Mouse (Mus musculus) telencephalon, adult 2 months (tissue): ENCODE measurements around the gene Gdpd3.
"Not testable (repeated sequence)": the region's sequence is repeated elsewhere in the genome, so short reads cannot be mapped to it uniquely, and the experiment has no call there.

Experiments used
- DNase-seq: peaks from one replicate; pipeline ENCODE4 v3.0.0-alpha.2; 2011; ENCODE audit warnings: low read depth, low spot score

Gdpd3 gene

DNA sequence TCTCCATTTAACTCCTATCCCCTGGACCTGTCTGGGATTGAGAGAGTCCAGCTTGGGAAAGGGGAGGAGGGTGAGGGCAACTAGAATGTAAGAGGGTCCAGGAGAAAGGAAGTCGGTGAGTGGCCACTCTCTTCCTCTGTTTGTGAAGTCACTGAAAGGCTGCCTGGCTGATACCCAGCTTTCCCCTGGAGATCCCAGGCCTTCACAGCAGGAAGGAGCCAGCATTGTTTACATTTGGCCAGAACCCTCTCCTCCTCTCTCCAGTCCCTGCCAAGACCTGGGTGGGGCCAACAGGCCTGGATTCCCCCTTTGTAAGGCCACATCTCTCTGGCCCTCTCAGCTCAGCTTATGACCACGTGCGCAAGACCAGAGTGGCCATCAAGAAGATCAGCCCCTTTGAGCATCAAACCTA, 5.7 kb upstream of the Gdpd3 start:
- no peak for DNase-seq

DNA sequence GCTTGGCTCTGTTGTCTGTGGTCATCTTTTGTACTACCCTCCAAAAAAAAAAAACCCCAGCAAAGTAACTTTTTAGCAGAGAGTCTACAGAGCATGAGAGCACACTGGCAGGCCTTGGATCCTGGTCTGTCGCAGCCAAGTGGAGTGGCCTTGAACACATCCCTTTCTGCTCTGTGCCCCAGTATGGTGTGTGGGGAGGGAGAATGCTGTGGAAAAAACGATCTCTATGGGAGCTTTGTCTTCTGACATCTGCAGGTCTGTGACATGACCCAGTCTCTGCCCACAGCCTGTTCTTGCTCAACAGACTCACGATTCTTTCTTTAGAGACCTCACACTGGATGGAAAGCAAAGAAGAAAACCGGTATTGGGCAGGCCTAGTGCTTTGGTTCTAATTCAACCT, 5.2 kb upstream of the Gdpd3 start:
- DNase-seq, result no peak

DNA sequence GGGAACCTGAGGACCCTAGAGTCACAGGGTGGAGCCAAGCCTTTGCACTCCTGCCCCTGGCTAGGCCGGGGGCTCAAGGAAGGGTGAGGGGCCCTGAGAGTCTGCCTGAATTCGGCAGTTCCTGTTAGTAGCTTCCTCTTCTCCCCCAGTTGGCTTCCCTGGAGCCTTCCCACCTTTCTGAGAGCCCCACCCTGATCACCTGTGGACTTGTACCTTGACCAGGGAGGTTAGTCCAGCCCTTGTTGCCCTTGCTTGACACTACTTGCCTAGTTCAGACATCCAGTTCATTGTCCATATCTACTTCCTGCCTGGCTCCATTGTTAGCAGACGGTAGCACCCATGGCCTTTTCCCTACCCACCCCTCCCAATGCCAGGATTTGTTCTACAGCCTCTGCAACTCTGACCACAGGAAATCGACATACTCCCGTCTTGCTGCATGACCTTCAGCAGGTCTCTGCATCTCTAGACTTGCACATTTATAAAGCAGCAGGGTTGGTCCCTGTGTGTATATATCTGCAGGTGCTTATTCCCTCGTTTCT, 4.5 kb upstream of the Gdpd3 start:
- no peak for DNase-seq

DNA sequence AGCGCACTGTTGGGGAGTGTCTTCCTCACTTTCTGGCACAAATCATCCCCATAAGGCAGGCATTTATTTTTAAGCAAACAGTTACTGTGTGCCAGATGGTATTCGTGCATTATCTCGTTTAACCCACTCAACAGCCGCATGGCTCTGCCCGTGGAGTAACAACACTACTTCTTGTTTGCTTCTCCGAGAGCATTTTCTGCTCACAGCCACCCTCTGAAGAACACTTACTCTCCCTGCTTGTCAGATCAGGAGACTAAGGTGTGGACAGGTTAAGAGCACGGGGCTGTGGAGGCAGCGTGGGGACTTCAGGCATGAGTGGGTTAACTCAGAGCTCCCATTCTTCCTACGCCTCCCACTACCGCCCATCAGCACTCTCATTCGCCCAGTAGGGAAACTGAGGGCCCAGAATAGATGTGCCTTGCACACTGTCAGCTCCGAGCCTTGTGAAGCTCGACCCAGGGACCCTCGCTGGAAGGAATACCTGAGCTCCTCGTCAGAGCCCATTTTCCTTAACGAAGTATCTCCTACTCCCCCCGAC, 3.6 kb upstream of the Gdpd3 start:
- DNase-seq, result peak; percentile 88

DNA sequence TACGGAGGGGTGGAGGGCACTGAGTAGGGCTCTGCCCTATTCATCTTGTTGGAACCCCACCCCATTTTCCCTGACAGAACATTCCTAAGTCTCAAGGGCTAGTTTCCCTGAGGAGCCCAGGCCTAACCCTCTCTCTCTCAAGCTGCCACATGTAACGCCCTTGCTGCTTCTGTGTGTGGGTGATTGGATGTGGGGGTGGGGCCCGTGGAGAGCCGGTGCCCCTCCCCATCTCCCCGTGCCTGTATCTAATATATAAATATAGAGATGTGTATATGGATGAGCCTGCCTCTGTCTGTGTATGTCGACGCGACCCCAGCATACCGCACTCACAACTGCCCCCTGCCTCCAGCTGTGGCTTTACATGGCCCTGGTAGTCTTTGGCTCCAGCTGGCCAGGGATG, 594 bp upstream of the Gdpd3 start:
- no peak for DNase-seq

DNA sequence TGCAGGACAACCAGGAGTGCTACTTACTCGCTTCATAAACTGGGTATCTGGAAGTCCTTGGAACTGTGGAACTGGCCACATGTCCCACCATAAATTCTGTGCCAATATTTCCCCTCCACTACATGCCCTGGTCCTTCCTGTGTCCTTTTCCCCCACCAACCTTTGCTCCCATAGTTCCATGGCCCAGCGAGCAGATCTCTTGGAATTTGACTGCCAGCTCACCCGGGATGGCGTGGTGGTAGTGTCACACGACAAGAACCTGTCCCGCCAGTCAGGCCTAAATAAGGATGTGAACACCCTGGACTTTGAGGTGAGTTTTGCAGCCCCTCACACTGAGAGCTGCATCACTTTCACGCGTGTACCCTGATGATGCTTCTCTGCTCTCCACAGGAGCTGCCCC, 867 bp downstream of the Gdpd3 start:
- no peak for DNase-seq

DNA sequence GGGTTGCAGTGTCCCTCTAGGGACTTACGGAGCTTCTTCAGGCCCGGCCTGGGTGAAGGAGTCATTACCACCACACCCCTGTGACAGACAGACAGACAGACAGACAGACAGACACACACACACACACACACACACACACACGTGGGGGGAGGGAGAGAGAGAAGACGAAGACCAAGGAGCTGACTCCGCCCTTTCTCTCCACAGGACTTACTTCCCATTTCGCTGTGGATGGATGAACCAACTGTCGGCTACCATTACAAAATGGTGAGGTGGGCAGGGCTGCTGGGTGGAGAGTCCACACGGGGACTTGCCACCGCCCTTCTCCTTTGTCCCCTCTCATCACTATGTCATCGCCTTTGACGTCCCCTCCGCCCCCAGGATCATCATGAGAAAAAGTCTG, 4.7 kb downstream of the Gdpd3 start:
- no peak for DNase-seq

DNA sequence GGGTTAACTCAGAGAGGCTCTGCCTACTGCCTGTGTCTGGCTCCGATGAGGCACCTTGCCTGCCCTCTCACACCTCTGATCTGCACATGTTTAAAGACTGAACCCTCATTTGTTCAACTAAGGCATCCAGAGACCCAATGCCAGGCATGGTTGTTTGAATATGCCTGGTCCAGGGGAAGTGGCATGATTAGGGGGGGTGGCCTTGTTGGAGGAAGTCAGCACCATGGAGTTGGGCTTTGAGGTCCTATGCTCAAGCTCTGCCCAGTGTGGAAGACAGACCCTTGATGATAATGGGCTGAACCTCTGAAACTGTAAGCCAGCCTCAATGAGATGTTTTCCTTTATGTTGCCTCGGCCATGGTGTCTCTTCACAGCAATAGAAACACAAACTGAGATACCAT, 7.2 kb downstream of the Gdpd3 start:
- DNase-seq, result no peak

DNA sequence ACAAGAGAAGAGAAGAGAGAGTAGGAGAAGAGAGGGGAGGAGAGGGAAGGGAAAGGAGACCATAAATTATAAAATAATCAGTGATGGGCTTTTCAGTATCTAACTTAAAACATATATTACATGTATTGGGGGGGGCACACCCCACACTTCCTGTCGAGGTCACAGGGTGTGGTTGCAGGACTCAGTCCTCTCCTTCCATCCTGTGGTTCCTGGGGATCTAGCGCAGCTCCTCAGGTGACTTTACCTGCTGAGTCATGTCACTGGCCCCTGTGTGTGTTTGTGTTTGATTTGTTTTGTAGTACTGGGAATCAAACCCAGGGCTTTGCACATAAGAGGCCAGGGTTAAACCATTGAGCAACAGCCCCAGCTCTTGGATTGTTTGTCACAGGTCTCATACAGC, 8.3 kb downstream of the Gdpd3 start:
- no peak for DNase-seq

DNA sequence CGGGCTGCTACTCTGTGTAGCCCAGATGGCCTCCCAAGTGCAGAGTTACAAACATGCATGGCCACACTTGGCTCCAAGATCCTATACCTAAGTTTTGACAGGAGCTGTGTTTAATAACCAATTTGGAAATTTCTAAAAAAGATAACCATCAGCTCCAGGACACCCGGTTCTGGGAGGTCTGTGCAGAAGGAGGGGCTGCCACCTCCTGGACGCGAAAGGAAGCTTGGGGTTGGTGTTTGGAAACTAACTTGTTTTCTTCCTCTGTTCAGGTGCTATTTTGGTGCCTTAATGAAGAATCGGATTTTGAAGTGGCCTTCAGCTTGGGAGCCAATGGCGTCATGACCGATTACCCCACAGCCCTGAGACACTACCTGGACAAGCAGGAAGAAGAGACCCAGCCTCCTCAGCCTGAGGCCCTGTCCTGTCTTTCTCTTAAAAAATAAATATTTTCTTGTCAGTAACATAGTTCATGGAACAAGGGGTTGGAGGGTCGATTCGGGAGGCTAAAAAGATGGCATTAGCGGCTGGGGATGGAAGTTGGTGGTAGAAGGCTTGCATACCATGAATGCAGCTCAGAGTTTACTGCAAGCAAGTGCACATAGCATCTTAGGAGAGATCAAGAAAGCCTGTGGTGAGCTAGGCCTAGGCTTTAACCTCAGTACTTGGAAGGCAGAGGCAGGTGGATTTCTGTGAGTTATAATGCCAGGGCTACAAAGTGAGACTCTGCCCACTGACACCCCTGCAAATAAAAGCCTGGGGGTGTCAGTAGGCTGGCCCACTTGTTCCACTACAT, 9.2 kb downstream of the Gdpd3 start:
- no peak for DNase-seq

DNA sequence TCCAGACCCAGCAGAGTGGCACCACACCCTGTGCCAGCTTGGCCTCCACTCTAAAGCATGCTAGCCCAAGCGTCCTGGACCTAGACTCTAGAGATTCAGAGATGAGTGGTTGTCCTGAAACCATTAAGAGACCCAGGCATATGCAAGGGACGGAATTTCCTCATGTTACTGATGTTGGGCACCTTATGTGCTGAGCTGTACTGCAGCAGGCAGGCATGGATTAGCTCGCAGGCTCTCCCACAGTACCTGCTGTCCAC, 9.8 kb downstream of the Gdpd3 start:
- no peak for DNase-seq

DNA sequence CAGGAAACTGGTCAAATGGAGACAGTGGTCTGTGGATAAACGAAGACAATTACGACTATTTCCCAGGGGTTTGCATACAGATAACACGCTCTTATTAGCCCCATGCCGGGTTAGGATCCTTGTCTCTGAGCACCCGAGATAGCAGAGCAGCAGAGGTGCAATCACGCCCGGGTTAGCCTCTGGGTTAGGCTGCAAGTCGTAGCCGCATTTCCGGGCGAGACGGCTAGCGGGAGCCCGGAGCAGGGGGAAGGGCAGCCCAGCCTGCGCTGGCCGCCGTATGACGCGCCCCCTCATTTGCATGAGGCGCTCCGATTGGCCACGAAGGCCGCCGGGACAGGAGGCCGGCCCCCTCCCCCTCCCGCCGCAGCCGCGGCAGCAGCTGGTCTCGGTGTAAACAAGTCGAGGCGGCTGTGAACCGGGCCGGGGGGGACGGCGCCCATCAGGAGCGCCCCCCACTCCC, 10.5 kb downstream of the Gdpd3 start, which contains the start of gene Ypel3:
Gene Ypel3 (plus strand): TSS at position 358 of the 460 bp plus-strand sequence.
- DNase-seq, result peak; percentile 89

DNA sequence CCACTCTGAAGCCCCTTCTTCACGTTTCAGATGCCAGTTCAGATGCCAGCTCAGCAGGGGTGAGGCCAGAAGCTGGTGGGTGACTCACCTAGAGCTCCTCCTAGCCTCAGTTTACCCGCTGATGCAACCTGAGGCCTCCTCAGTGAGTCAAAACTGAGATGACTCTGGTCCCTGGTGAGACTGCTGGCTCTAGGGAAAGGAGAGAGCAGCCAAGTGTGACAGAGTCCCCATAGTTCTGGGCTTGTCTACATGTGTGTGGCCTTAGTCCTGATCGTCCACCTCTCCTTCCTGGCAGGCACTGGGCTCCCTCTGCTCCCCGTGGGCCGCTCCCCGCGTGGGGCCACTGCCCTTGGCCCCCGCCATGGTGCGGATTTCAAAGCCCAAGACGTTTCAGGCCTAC, 11.3 kb downstream of the Gdpd3 start:
- DNase-seq, result no peak

DNA sequence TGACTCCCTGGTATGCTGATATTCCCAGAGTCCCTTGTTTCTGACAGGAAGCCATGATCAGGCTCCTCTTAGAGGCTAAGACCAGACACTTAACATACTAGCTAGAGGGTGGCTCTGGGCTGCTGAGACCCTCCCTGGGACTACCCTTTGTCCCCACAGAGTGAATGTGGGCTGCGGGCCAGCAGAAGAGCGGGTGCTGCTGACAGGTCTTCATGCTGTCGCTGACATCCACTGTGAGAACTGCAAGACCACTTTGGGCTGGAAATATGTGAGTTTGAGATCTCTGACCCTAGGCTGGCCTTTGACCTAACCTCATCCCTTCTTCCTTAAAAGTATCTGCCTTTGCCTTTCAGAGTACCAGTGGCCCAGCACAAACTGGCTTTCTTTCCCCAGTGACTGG, 12.0 kb downstream of the Gdpd3 start:
- DNase-seq, result no peak

DNA sequence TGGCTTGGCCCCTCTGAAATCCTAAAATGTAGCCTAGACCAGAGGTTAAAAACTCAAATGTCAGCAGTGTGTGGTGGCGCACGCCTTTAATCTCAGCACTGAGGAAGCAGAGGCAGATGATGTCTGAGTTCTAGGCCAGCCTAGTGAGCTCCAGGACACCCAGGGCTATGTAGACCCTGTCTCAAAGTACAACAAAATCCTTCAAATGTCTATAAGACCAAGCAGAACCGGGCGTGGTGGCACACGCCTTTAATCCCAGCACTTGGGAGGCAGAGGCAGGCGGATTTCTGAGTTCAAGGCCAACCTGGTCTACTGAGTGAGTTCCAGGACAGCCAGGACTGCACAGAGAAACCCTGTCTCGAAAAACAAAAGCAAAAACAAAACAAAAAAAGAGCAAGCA, 13.0 kb downstream of the Gdpd3 start:
- not testable (repeated sequence) for DNase-seq

DNA sequence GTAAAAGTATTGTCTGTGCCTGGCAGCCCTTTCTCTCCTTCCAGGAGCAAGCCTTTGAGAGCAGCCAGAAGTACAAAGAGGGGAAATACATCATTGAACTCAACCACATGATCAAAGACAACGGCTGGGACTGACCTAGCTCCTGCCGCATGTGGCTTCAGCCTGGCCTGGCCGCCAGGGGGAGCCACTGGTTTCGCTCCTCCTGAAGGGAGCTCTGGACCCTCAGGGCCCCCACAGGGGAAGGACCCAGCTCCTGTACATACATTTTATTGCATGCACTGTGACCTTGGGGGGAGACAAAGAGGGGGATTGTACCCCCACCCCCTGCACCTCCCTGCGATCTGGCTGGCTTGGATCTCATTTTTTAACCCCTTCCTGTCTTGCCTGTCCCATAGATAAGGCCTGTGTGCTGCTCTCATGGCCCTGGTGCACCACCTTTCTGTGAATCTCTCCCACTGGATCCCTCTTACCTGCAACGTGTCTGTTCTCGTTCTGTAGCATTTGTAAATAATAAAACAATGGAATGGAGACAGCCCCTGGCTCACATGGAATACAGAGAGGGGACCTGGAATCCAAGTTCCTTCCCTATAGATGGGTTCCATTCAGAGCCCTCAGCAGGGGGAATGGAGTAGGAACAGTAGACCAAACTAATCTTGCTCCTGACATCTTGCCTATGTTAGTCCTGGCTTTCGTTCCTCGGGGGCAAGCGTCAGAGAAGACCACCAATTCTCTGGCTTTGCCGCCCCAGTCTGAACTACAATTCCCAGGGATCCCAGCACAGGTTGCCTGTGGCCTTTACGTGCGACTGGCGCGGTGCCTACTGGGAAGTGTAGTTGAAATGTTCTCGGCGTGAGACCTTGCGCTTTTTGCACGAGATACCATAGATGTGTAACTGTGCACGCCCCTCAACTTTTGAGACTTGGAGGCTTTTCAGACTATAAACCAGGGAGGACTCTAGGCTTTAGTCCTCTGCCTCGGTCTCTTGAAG, 14.1 kb downstream of the Gdpd3 start:
- peak; percentile 76 for DNase-seq

DNA sequence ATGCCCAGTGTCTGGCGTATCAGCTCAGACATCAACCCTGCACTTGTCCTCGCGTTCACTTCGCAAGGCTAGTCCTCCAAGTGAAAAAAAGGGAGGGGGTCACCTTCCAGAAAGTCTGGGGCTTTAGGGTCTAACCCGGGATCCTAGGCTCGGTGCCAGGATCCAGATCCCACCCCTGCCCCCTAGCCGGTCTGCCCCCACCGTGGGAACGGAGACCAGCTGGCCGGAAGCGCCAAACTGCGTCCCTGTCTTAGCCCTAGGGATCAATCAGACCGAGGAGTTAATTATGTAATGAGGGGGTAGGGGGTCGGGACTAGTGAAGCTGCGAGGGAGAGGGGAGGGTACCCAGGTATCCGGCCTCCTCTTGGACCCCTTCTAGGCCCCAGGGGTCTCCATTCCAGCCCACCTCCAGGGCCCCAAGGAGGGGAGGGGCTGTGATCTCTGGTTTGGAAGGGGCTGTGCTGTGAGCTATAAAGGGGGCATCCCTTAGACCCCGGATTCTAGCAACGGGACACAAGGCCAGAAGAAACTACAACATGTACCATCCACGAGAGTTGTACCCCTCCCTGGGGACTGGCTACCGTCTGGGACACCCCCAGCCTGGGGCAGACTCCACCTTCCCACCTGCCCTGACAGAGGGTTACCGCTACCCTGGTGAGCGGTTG, 15.0 kb downstream of the Gdpd3 start, which contains the start of gene Tbx6:
Gene Tbx6 (plus strand): TSS at position 513 of the 665 bp plus-strand sequence.
- DNase-seq, result no peak

DNA sequence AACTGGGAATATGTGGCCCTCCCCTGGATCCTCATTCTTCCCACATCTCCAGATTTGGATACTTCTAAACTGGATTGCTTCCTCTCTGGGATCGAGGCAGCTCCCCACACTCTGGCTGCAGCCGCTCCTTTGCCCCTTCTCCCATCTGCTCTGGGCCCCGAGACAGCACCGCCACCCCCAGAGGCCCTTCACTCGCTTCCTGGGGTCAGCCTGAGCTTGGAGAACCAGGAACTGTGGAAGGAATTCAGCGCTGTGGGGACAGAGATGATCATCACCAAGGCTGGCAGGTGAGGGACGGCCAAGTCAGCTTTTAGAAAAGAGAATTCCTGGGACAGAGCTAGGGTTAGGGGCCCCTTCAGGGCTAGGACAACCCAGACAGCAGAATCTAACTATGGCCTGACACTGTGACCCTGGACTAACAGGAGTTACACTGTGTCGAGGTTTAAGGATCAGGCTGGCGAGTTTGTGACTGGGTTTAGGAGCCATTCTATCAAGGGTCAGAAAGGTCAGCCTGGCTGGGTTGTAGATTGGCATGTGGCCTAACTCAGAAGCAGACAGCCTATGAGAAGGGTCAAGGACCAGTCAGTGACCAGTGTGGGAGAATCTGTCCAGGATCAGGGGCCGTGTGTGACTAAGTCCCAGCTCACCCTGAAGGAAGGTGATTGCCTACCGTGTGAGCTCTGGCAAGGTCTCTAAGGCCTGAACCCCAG, 15.7 kb downstream of the Gdpd3 start:
- no peak for DNase-seq

DNA sequence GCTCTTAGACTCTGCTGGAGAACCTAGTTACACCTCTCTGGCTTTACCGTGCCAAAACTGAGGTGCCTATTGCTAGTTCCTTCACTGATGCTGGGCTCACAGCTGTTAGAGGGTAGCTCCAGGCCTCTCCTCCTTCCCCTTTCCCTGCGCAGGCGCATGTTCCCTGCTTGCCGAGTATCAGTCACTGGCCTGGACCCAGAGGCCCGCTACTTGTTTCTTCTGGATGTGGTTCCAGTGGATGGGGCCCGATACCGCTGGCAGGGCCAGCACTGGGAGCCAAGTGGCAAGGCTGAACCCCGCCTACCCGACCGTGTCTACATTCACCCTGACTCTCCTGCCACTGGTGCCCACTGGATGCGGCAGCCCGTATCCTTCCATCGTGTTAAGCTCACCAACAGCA, 16.6 kb downstream of the Gdpd3 start:
- no peak for DNase-seq

DNA sequence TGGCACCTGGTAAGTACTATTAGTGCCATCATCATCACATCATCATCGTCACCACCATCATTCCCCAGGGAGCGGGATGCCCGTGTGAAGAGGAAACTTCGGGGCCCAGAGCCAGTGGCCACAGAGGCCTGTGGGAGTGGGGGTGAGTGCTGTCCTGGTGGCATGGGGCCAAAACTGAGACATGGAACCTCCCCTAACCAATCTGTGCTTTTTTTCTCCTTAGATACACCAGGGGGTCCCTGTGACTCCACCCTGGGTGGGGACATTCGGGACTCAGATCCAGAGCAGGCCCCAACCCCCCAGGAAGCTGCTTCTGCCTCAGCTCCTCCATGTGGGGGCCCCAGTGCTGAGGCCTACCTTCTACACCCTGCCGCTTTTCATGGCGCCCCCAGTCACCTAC, 18.3 kb downstream of the Gdpd3 start:
- no peak for DNase-seq

DNA sequence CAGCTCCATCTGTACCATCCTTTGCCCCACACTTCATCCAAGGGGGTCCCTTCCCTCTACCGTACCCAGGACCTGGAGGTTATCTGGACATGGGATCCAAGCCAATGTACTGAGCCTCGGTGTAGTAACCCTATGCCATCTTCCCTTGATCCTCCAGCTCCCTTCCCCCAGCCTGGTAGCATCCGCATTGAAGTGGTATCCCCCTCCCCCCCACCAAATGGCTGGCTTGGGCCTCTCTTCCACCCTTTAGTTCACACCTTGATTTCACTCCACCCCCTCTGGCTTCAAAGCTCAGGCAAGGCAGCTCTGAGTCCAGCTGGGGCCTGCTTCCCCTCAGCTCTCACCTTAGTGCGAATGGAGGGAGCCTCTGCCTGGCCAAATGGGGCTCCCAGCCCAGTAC, 18.9 kb downstream of the Gdpd3 start:
- DNase-seq, result no peak
